Mouse (Mus musculus) liver, embryonic 16.5 days (tissue): ENCODE results near the gene Pacs2. TPM values are rescaled to one million over a fixed set of nuclear protein-coding genes. Genes with fewer than 3 reads are reported as not detected.

Experiments used
- ATAC-seq: fragments of 200-750 bp; cut with Nextera tagmentation; 2 replicates; pipeline ENCODE4 v1.8.0; 2017; ENCODE audit warnings: low read depth, mild to moderate bottlenecking, moderate number of reproducible peaks, moderate library complexity
- H3K27ac ChIP-seq: fragments of 300-500 bp; sonication (generic); 2 replicates; pipeline ENCODE4 v1.5.1; 2014; ENCODE audit warnings: mild to moderate bottlenecking, low read length
- H3K27me3 ChIP-seq: fragments of 300-500 bp; sonication (generic); 2 replicates; pipeline ENCODE4 v1.6.1; 2014; ENCODE audit warnings: low read depth, low read length, mixed read lengths; ENCODE audit not compliant: control insufficient read depth, insufficient read depth
- H3K36me3 ChIP-seq: fragments of 300-500 bp; sonication (generic); 2 replicates; pipeline ENCODE4 v1.6.1; 2014; ENCODE audit warnings: mild to moderate bottlenecking; ENCODE audit not compliant: control insufficient read depth, insufficient read depth
- H3K4me1 ChIP-seq: fragments of 300-500 bp; sonication (generic); 2 replicates; pipeline ENCODE4 v1.6.1; 2014; ENCODE audit warnings: low read depth, low read length, mixed read lengths; ENCODE audit not compliant: control insufficient read depth
- H3K4me2 ChIP-seq: fragments of 300-500 bp; sonication (generic); 2 replicates; pipeline ENCODE4 v1.6.1; 2014; ENCODE audit warnings: low read depth, low read length, mixed read lengths
- H3K4me3 ChIP-seq: fragments of 300-500 bp; sonication (generic); 2 replicates; pipeline ENCODE4 v1.5.1; 2014; ENCODE audit warnings: low read depth, mild to moderate bottlenecking, low read length
- H3K9ac ChIP-seq: fragments of 300-500 bp; sonication (generic); 2 replicates; pipeline ENCODE4 v1.6.1; 2014; ENCODE audit warnings: low read depth, low read length
- H3K9me3 ChIP-seq: fragments of 300-500 bp; sonication (generic); replicated peaks from 2 replicates; pipeline ENCODE4 v1.6.1; 2016; ENCODE audit warnings: low read length; ENCODE audit not compliant: control insufficient read depth
- whole genome bisulfite sequencing: fragments of 180-500 bp; shearing (Covaris S2); extraction: QIAGEN DNeasy Blood & Tissue Kit; methylation state at CpG from one replicate; pipeline ENCODE4 v1.1.7; 2014; ENCODE audit not compliant: insufficient replicate concordance; 5-methylcytosine and 5-hydroxymethylcytosine counted together
- polyA plus RNA-seq: library from polyadenylated mRNA; unstranded; fragments of >200 nt; fragmentation: Nextera tagmentation; extraction: Ambion mirVana; gene quantifications from 2 replicates; pipeline ENCODE4 v1.2.1, GENCODE M21; 2015

Pacs2 gene
- polyA plus RNA-seq, result 4.3 and 5.8 TPM in 2 replicates

GRCm38 (mm10) chr12:113013604-113014558, at the start of gene Pacs2:
Gene Pacs2 (plus strand): TSS chr12:113014508.
- WGBS, result 6% methylated on average over 47 of the region's 85 CpGs
- Histone ChIP-seq H3K9me3 (no peaks in the 10 kb centered on the region), H3K36me3 (no peaks in the 10 kb centered on the region), H3K9ac (peak within 1 kb of the TSS; percentile 94), H3K27ac (peak within 1 kb of the TSS; percentile 84), H3K4me2 (peak within 1 kb of the TSS; percentile 99), H3K4me1 (peaks cover 40% of the 10 kb centered on the region), H3K4me3 (peak within 1 kb of the TSS; percentile 89), H3K27me3 (no peaks in the 10 kb centered on the region)
- ATAC-seq, result peak; percentile 95

DNA sequence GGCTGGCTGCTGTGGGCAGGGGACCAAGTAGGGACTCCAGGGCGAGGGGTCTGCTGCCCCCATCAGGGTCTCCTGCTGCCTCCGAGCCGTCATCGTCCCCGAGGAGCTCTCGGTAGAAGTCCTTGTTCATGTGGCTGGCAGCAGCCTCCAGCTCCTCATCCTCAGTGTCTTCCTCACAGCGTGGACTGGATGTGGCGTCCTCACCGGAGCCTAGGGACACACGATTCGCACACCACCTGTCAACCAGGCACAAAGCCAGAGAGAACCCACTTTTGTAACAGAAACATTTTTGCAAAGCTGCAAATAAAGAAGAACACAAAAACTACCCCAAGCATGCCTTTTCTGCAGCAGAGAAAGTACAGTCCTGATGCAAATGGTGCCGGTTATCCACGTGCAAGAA, 48.5 kb upstream of the Pacs2 start:
- no peak for ATAC-seq
- Histone ChIP-seq H3K27me3 (no peaks in the 10 kb centered on the region), H3K4me3 (no peak overlapping the region), H3K9ac (no peak overlapping the region), H3K4me2 (no peak overlapping the region), H3K36me3 (peaks cover 70% of the 10 kb centered on the region), H3K4me1 (no peaks in the 10 kb centered on the region), H3K27ac (no peak overlapping the region), H3K9me3 (no peaks in the 10 kb centered on the region)
- 82% methylated on average over 13 of the region's 13 CpGs for WGBS

- H3K4me2 ChIP-seq, result no peak overlapping the region
- no peak overlapping the region for H3K27ac ChIP-seq
- WGBS, result 85% methylated on average over 8 of the region's 8 CpGs
- no peak overlapping the region for H3K9ac ChIP-seq
- peaks cover 48% of the 10 kb centered on the region for H3K36me3 ChIP-seq
- no peak for ATAC-seq
- H3K27me3 ChIP-seq, result no peaks in the 10 kb centered on the region
- no peak overlapping the region for H3K4me3 ChIP-seq
- no peaks in the 10 kb centered on the region for H3K9me3 ChIP-seq
- H3K4me1 ChIP-seq, result no peaks in the 10 kb centered on the region
Observed at GRCm38 (mm10) chr12:112968943-112969342, 45.4 kb upstream of the Pacs2 start.

GRCm38 (mm10) chr12:112969616-112970015, 44.7 kb upstream of the Pacs2 start:
- H3K27ac ChIP-seq, result no peak overlapping the region
- no peak overlapping the region for H3K9ac ChIP-seq
- no peaks in the 10 kb centered on the region for H3K4me1 ChIP-seq
- no peak for ATAC-seq
- no peaks in the 10 kb centered on the region for H3K9me3 ChIP-seq
- WGBS, result 58% methylated on average over 6 of the region's 6 CpGs
- H3K36me3 ChIP-seq, result peaks cover 46% of the 10 kb centered on the region
- no peak overlapping the region for H3K4me2 ChIP-seq
- H3K27me3 ChIP-seq, result no peaks in the 10 kb centered on the region
- H3K4me3 ChIP-seq, result no peak overlapping the region

DNA sequence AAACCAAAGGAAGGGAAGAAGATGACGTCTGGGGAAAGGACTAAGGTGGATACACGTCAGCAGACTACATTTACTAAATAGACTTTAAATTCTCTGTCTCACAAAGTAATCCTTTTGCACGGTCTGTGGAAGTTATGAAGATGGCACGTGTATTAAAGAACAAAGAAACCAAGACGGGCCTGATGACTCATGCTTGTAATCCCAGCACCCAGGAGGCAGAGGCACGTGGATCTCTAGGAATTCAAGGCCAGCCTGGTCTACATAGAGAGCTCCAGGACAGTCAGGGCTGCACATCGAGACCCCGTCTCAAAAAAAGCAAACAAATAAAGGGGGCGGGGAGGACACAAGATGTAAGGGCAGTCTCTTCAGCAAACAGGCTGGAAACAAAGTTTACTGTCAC, 39.6 kb upstream of the Pacs2 start:
- Histone ChIP-seq H3K9me3 (no peaks in the 10 kb centered on the region), H3K27me3 (no peaks in the 10 kb centered on the region), H3K4me2 (no peak overlapping the region), H3K4me3 (no peak overlapping the region), H3K4me1 (peaks cover 13% of the 10 kb centered on the region), H3K36me3 (peaks cover 19% of the 10 kb centered on the region), H3K9ac (no peak overlapping the region), H3K27ac (no peak overlapping the region)
- 78% methylated on average over 9 of the region's 9 CpGs for WGBS
- no peak for ATAC-seq

- under 1% methylated on average over 64 of the region's 80 CpGs for WGBS
- ATAC-seq, result peak; percentile 90
- H3K9ac ChIP-seq, result peak within 1 kb of the TSS; percentile 71
- no peaks in the 10 kb centered on the region for H3K9me3 ChIP-seq
- H3K4me1 ChIP-seq, result peaks cover 13% of the 10 kb centered on the region
- peak within 1 kb of the TSS; percentile 73 for H3K4me3 ChIP-seq
- H3K36me3 ChIP-seq, result peaks cover 17% of the 10 kb centered on the region
- H3K27me3 ChIP-seq, result no peaks in the 10 kb centered on the region
- peak within 1 kb of the TSS; percentile 80 for H3K4me2 ChIP-seq
- peak within 1 kb of the TSS; percentile 60 for H3K27ac ChIP-seq
Observed at GRCm38 (mm10) chr12:112976371-112977073, 37.8 kb upstream of the Pacs2 start, which contains the start of gene Btbd6. Gene Btbd6 (plus strand): TSS chr12:112976482.

GRCm38 (mm10) chr12:112977156-112977555, 37.2 kb upstream of the Pacs2 start:
- 59% methylated on average over 12 of the region's 12 CpGs for WGBS
- ATAC-seq, result no peak
- Histone ChIP-seq H3K36me3 (peaks cover 15% of the 10 kb centered on the region), H3K4me3 (peak overlapping the region; percentile 73), H3K4me2 (peak overlapping the region; percentile 80), H3K4me1 (peaks cover 13% of the 10 kb centered on the region), H3K9me3 (no peaks in the 10 kb centered on the region), H3K9ac (peak overlapping the region; percentile 71), H3K27ac (no peak overlapping the region), H3K27me3 (no peaks in the 10 kb centered on the region)

DNA sequence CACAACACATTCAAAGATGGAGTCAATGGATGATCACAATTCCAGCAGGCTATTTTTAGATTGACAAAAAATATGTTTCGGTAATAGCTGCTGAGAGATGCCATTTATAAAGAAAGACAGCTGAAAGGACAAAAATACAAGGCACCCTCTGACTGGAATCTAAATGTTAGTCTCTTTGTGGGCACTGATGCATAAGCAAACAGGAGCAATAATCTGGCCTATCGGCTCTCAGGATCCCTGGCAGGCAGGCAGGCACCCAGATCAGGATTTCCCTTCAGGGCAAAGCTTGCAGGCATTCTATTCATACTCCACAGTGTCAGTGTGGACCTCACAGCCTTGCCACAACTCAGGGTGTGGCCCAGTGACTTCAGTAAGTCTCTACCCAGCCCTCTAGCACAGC, 32.3 kb upstream of the Pacs2 start:
- no peaks in the 10 kb centered on the region for H3K27me3 ChIP-seq
- ATAC-seq, result no peak
- H3K36me3 ChIP-seq, result peaks cover 26% of the 10 kb centered on the region
- H3K9ac ChIP-seq, result no peak overlapping the region
- 87% methylated on average over 2 of the region's 2 CpGs for WGBS
- no peak overlapping the region for H3K27ac ChIP-seq
- peaks cover 4% of the 10 kb centered on the region for H3K4me1 ChIP-seq
- H3K4me3 ChIP-seq, result no peak overlapping the region
- no peak overlapping the region for H3K4me2 ChIP-seq
- no peaks in the 10 kb centered on the region for H3K9me3 ChIP-seq

DNA sequence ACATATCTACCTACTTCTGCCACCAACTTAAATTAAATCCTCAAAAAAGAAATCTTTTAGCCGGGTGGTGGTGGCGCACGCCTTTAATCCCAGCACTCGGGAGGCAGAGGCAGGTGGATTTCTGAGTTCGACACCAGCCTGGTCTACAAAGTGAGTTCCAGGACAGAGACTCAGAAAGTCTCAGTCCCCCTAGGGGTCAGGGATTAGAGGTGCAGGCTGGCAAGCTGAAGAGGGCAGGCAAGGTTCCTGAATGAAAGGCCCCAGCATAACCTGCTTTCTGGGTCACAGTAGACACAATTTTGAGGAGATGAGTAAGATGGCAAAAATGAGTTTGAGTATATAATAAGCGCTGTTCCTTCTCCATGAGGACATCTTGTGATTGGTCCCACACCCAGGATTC, 29.0 kb upstream of the Pacs2 start:
- no peak for ATAC-seq
- no peaks in the 10 kb centered on the region for H3K4me1 ChIP-seq
- H3K27ac ChIP-seq, result no peak overlapping the region
- no peak overlapping the region for H3K4me3 ChIP-seq
- WGBS, result 84% methylated on average over 6 of the region's 6 CpGs
- no peaks in the 10 kb centered on the region for H3K9me3 ChIP-seq
- H3K4me2 ChIP-seq, result no peak overlapping the region
- H3K36me3 ChIP-seq, result peaks cover 28% of the 10 kb centered on the region
- H3K27me3 ChIP-seq, result no peaks in the 10 kb centered on the region
- H3K9ac ChIP-seq, result no peak overlapping the region
